Mouse (Mus musculus): Measurements from ENCODE around the gene Map4.
"Not testable (repeated sequence)": the region's sequence is repeated elsewhere in the genome, so short reads cannot be mapped to it uniquely, and the experiment has no call there.

The Map4 gene

GRCm38 (mm10) chr9:109930063-109930462 is 1.2 kb upstream of the Map4 start:
- DNase-seq: no peak

- DNase-seq: no peak
These were observed 508 bp upstream of the Map4 start for GRCm38 (mm10) chr9:109930752-109931151.

- peak; percentile 9 for DNase-seq
These were observed 1.1 kb downstream of the Map4 start for GRCm38 (mm10) chr9:109932361-109932755.

- peak; percentile 14 for DNase-seq
These were observed 1.6 kb downstream of the Map4 start for GRCm38 (mm10) chr9:109932756-109933375.

GRCm38 (mm10) chr9:109939401-109939800 is 8.1 kb downstream of the Map4 start:
- no peak for DNase-seq

GRCm38 (mm10) chr9:109942796-109943195 is 11.5 kb downstream of the Map4 start:
- DNase-seq: no peak

GRCm38 (mm10) chr9:109944712-109945111 is 13.5 kb downstream of the Map4 start:
- no peak for DNase-seq

- no peak for DNase-seq
These were observed 17.3 kb downstream of the Map4 start for GRCm38 (mm10) chr9:109948546-109948945.

GRCm38 (mm10) chr9:109949801-109950200 is 18.5 kb downstream of the Map4 start:
- DNase-seq: no peak

GRCm38 (mm10) chr9:109953538-109953937 is 22.3 kb downstream of the Map4 start:
- no peak for DNase-seq

GRCm38 (mm10) chr9:109954631-109955030 is 23.4 kb downstream of the Map4 start:
- DNase-seq: no peak

GRCm38 (mm10) chr9:109959456-109960150 is 28.3 kb downstream of the Map4 start:
- DNase-seq: no peak

- DNase-seq: no peak
These were observed 29.3 kb downstream of the Map4 start for GRCm38 (mm10) chr9:109960593-109960992.

GRCm38 (mm10) chr9:109964761-109965160 is 33.5 kb downstream of the Map4 start:
- DNase-seq: no peak

GRCm38 (mm10) chr9:109968351-109969116 is 37.3 kb downstream of the Map4 start:
- no peak for DNase-seq

GRCm38 (mm10) chr9:109969181-109969580 is 37.9 kb downstream of the Map4 start:
- DNase-seq: no peak

- DNase-seq: no peak
These were observed 38.6 kb downstream of the Map4 start for GRCm38 (mm10) chr9:109969792-109970336.

GRCm38 (mm10) chr9:109971711-109972110 is 40.5 kb downstream of the Map4 start:
- DNase-seq: not testable (repeated sequence)

- DNase-seq: not testable (repeated sequence)
These were observed 49.0 kb downstream of the Map4 start for GRCm38 (mm10) chr9:109980223-109980622.

- DNase-seq: peak; percentile 26
These were observed 54.2 kb downstream of the Map4 start for GRCm38 (mm10) chr9:109985416-109985815.

- no peak for DNase-seq
These were observed 57.8 kb downstream of the Map4 start for GRCm38 (mm10) chr9:109989084-109989483.

- no peak for DNase-seq
These were observed 66.2 kb downstream of the Map4 start for GRCm38 (mm10) chr9:109997441-109997840.

GRCm38 (mm10) chr9:110001946-110002345 is 70.7 kb downstream of the Map4 start:
- DNase-seq: no peak

- no peak for DNase-seq
These were observed 71.2 kb downstream of the Map4 start for GRCm38 (mm10) chr9:110002413-110002812.

Measured in liver (tissue).